Mouse (Mus musculus): Measurements from ENCODE around the gene Mov10.

Mov10 gene

DNA sequence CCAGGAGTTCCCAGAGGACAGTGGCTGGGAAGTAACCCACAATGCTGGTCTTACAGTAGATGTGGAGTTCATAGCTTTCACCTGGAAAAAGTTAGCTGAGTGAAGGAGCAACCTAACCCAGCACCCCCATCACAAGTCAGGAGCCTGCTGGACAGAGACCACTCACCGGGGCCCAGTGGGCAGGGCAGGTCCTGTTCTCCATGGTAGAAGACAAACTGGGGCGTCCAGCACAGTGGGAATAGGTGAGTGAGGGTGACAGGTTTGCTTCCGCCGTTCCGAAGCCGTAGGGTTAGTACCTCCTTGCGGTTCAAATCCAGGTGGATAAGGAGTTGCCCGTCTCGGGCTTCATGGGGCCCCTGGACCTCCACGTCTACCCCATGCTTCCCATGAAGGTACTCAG is 14.1 kb downstream of the Mov10 start:
- no peak for DNase-seq

GRCm38 (mm10) chr3:104801481-104801880 is 16.9 kb downstream of the Mov10 start:
- no peak for DNase-seq

GRCm38 (mm10) chr3:104800681-104801080 is 17.7 kb downstream of the Mov10 start:
- DNase-seq, result no peak

- peak; percentile 54 for DNase-seq
Measured at GRCm38 (mm10) chr3:104796430-104797082, 21.8 kb downstream of the Mov10 start.

- no peak for DNase-seq
Measured at GRCm38 (mm10) chr3:104795661-104796340, 22.6 kb downstream of the Mov10 start.

GRCm38 (mm10) chr3:104794953-104795470 is 23.4 kb downstream of the Mov10 start:
- DNase-seq, result no peak

GRCm38 (mm10) chr3:104793871-104794828 is 24.2 kb downstream of the Mov10 start:
- peak; percentile 98 for DNase-seq

- DNase-seq, result no peak
Measured at GRCm38 (mm10) chr3:104792360-104793270, 25.7 kb downstream of the Mov10 start.

DNA sequence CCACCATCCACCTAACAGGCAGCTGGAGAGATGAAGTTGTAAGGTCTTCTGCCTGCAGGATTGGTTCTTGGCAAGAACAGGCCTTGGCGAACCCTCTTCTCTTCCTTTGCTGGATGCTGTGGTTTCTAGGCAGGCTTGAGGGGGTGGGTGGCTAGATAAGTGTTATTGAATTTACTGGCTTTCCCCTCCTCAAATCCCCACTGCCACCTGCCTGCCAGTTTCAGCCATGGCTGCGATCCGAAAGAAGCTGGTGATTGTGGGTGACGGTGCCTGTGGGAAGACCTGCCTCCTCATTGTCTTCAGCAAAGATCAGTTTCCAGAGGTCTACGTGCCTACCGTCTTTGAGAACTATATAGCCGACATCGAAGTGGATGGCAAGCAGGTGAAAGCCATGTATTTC is 26.7 kb downstream of the Mov10 start:
- no peak for DNase-seq

- no peak for DNase-seq
Measured at GRCm38 (mm10) chr3:104791017-104791416, 27.3 kb downstream of the Mov10 start.

DNA sequence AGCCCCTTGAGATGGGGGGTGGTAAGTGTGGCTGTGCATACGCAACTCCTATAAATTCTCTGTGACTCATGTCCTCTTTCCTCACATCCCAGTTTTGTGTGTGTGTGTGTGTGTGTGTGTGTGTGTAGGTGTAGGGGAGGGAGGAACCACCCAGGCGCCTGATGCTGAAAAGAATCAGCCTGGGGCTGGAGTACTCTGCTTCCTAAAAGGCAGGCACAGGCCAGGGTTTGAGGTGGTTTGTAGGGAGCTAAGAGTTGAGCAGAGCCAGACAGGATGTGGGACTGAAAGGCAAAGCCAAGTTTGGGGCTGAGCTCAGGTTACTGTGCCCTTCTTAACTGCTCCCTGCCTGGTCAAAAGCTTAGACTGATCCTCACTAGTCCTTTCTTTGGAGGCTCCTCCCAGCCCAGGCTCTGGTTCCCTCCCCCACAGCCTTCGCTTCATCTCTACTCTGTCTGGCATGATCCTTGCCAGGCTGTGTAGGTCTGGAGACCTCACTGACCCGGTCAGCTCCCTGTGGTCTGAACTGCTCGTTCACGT is 27.9 kb downstream of the Mov10 start:
- peak; percentile 26 for DNase-seq

DNA sequence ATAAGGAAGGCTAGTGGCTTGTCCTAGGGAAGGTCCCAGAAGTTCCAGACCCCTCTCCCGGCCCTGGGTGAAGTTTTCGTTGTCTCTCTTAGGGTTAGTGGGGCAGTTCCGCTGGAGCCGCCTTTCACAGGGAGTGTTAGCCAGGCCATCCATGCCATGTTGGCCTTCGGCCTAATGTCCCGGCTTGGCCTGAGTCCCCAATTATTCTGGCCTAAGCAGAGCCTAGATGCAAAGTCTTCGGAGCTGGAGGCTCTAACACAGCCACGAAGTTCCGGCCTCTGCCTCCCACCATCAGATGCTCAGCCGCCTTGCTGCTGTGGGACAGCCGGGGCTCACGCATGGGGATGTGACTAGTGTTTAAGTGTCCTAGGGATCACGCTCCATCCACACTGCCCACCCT is 28.5 kb downstream of the Mov10 start:
- DNase-seq, result peak; percentile 57

DNA sequence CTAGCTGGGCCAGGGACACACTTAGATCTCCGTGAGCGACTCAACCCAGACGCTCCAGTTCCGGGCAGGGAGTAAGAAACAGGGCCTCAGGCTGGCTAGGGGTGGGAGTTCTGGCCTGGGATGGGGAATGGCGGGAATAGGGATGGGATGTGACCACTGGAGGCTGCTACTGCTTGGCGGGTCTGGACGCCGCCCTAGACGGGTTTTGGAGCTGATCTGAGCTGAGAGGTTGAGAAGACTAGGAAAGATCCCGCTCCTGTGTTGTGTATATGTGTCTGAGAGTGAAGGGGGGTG is 29.1 kb downstream of the Mov10 start:
- DNase-seq, result no peak

- peak; percentile 87 for DNase-seq
Measured at GRCm38 (mm10) chr3:104788561-104789311, 29.6 kb downstream of the Mov10 start.

GRCm38 (mm10) chr3:104788075-104788474 is 30.3 kb downstream of the Mov10 start, which contains the start of gene Rhoc:
Gene Rhoc, plus strand, starts transcription at chr3:104788375.
- DNase-seq, result no peak

- no peak for DNase-seq
Measured at GRCm38 (mm10) chr3:104785284-104785683, 33.1 kb downstream of the Mov10 start.

GRCm38 (mm10) chr3:104783971-104784500 is 34.3 kb downstream of the Mov10 start:
- no peak for DNase-seq

GRCm38 (mm10) chr3:104782061-104782681 is 36.2 kb downstream of the Mov10 start:
- DNase-seq, result peak; percentile 62

GRCm38 (mm10) chr3:104781471-104781903 is 36.9 kb downstream of the Mov10 start, which contains the start of gene Fam19a3:
Gene Fam19a3, minus strand, starts transcription at chr3:104781840.
- peak; percentile 30 for DNase-seq
